Mouse (Mus musculus) ES-CJ7 (cell line): Measurements from ENCODE around the gene Gm15517.

ENCODE experiments used
- DNase-seq: peaks from one replicate; pipeline ENCODE4 v3.0.0; 2011; ENCODE audit warnings: low read depth, low spot score

Gene Gm15517

DNA sequence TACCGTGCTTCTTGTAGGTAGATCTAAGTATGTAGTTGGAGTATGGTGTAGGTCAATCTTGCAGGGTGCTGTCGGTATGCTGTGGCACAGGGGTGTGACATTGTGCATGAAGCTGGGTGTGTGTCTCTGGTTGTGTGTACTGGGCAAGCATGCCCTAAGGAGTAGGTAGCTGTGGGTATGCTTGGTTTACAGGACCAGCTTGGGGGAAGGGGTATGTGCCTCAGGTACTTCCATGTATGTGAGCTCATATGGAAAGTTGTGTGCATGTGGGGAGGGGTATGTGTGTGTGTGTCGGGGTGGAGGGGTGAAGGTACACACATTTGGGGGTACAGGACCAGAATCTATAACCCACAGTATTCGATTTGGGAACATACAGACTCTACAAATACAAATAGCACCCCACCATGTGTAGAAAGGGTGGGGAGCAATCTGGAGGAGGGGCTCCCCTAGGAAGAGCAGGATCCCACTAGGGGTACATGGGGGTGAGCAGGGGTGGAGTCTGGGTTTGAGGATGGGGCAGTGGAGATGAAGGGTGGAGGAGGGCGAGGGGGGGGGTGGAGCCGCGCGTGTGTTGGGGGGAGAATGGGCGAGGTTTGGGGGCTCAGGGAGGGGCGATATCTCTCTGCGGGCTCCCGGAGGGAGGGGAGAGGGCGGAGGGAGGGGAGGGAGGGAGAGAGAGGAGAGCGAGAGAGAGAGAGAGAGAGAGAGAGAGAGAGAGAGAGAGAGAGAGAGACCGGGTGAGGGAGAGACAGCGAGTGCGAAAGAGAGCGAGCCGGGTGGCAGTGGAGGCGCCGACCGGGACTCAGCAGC lies 48.4 kb downstream of the Gm15517 start, which contains the start of gene Shank1:
Gene Shank1 (plus strand): TSS at position 779 of the 810 bp plus-strand sequence.
- DNase-seq = no peak

DNA sequence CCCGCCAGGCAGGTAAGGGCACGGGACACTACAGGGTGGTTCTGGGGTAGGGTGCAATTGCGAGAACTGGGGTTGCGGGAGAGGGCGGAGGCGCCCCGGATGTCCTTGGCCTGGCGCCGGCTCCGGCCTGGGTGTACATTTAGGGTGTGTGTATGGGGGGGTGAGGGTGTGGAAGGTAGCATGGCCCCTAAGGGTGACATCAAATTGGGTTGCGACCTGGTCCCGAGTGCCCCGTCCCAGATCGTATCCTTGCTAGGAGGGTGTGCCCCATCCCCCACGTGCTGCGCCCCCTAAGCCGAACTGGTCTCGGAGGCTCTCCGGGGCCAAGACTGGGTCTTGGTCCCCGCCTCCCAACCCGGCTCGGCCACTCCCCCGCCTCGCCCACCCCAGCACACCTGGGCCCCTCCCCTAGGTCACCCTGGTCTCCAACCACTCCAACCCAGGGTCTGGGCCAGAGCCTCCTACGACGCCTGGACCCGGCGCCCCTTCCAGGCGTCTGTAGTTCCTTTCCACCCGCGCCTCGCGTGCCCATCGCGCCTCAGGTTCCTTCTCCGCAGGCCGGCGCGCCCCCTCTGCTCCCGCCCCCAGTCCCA lies 49.1 kb downstream of the Gm15517 start:
- peak; percentile 32 for DNase-seq

DNA sequence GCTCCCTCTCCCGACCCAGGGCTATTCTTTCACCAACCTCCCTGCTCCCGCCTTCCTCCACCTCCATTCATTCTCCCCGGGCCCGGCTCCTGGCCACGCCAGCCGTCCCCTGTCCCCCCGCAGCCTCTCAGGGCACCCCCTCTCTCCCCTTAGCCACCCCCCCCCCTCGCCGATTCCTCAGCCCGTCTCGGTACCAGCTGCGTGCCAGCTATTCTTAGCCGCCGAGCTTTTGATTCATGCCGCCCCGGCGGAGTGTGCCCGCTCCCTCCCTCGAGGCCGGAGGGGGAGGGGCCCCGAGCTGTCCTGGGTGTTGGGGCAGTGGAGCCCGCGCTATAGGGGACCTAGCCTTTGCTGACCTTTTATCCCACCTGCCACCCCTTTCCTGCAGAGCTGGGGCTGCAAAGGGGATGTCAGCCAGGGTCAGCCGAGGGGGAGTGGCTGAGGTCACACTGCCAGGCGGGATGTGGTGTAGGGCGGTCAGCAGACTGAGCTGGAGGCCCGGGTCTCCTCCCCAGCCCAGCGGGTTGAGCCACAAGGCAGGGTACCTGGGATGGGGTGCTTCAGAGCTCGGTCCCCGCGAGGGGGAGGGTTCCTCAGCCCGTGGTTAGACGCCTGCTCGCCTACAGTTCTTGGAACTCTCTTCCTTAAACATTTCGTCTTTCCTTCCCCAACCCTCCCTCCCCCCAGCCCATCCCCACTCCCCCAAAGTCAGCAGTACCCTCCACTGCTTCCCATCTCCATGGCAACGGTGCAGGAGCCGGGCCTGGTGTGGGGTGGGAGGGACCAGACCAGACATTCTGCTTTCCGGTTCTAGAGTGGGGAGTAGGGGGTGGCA lies 49.8 kb downstream of the Gm15517 start:
- DNase-seq = peak; percentile 57
